Mouse (Mus musculus): ENCODE results near the gene Ecm1.
"Not testable (repeated sequence)": the region's sequence is repeated elsewhere in the genome, so short reads cannot be mapped to it uniquely, and the experiment has no call there.

Ecm1 gene

GRCm38 (mm10) chr3:95726696-95727358, 12.5 kb downstream of the Ecm1 start:
- DNase-seq (ENCODE audit: low read depth, low spot score) = no peak

GRCm38 (mm10) chr3:95725863-95726262, 13.5 kb downstream of the Ecm1 start:
- DNase-seq (ENCODE audit: low read depth, low spot score) = no peak

GRCm38 (mm10) chr3:95722386-95722785, 17.0 kb downstream of the Ecm1 start:
- DNase-seq (ENCODE audit: low read depth, low spot score) = no peak

- no peak for DNase-seq (ENCODE audit: low read depth, low spot score)
Measured at GRCm38 (mm10) chr3:95718153-95718552, 21.2 kb downstream of the Ecm1 start.

- no peak for DNase-seq (ENCODE audit: low read depth, low spot score)
Measured at GRCm38 (mm10) chr3:95716075-95716474, 23.3 kb downstream of the Ecm1 start.

- DNase-seq (ENCODE audit: low read depth, low spot score) = no peak
Measured at GRCm38 (mm10) chr3:95709967-95710366, 29.4 kb downstream of the Ecm1 start.

- no peak for DNase-seq (ENCODE audit: low read depth, low spot score)
Measured at GRCm38 (mm10) chr3:95709044-95709443, 30.3 kb downstream of the Ecm1 start.

- no peak for DNase-seq (ENCODE audit: low read depth, low spot score)
Measured at GRCm38 (mm10) chr3:95707497-95707896, 31.9 kb downstream of the Ecm1 start.

GRCm38 (mm10) chr3:95706273-95706672, 33.1 kb downstream of the Ecm1 start:
- no peak for DNase-seq (ENCODE audit: low read depth, low spot score)

GRCm38 (mm10) chr3:95704612-95705011, 34.8 kb downstream of the Ecm1 start:
- no peak for DNase-seq (ENCODE audit: low read depth, low spot score)

GRCm38 (mm10) chr3:95703276-95703675, 36.1 kb downstream of the Ecm1 start:
- no peak for DNase-seq (ENCODE audit: low read depth, low spot score)

- peak; percentile 67 for DNase-seq (ENCODE audit: low read depth, low spot score)
Measured at GRCm38 (mm10) chr3:95701877-95702540, 37.4 kb downstream of the Ecm1 start.

- DNase-seq (ENCODE audit: low read depth, low spot score) = no peak
Measured at GRCm38 (mm10) chr3:95701085-95701484, 38.3 kb downstream of the Ecm1 start.

GRCm38 (mm10) chr3:95700233-95700681, 39.1 kb downstream of the Ecm1 start:
- DNase-seq (ENCODE audit: low read depth, low spot score) = no peak

GRCm38 (mm10) chr3:95698286-95698685, 41.1 kb downstream of the Ecm1 start:
- no peak for DNase-seq (ENCODE audit: low read depth, low spot score)

- DNase-seq (ENCODE audit: low read depth, low spot score) = no peak
Measured at GRCm38 (mm10) chr3:95696360-95696759, 43.0 kb downstream of the Ecm1 start.

GRCm38 (mm10) chr3:95695796-95696195, 43.6 kb downstream of the Ecm1 start:
- DNase-seq (ENCODE audit: low read depth, low spot score) = no peak

- no peak for DNase-seq (ENCODE audit: low read depth, low spot score)
Measured at GRCm38 (mm10) chr3:95694808-95695703, 44.3 kb downstream of the Ecm1 start.

- DNase-seq (ENCODE audit: low read depth, low spot score) = no peak
Measured at GRCm38 (mm10) chr3:95693821-95694807, 45.3 kb downstream of the Ecm1 start.

- no peak for DNase-seq (ENCODE audit: low read depth, low spot score)
Measured at GRCm38 (mm10) chr3:95692677-95693076, 46.7 kb downstream of the Ecm1 start.

- not testable (repeated sequence) for DNase-seq (ENCODE audit: low read depth, low spot score)
Measured at GRCm38 (mm10) chr3:95690552-95690951, 48.8 kb downstream of the Ecm1 start.
